Mouse (Mus musculus) heart, adult 18-20 months (tissue): ENCODE measurements around the gene Tsg101. TPM values are rescaled to one million over a fixed set of nuclear protein-coding genes. Genes with fewer than 3 reads are reported as not detected.
A peak's percentile ranks its signal among the peaks of the same experiment; 100 is the strongest.

Experiments used
- DNase-seq, 2 experiments: peaks; one replicate each; pipeline ENCODE4 v3.0.0; 2021 to 2022; ENCODE audit warnings: mixed read lengths in 1 of 2
- total RNA-seq, 2 experiments: library from RNA; stranded (reverse); gene quantifications; 2 replicates each; pipeline ENCODE4 v1.2.3; 2021

The Tsg101 gene
- total RNA-seq, 2 experiments from 2014 or later = 62.5 to 68.1 TPM

- no peak for DNase-seq
Observed at GRCm38 (mm10) chr7:46877255-46877654, 42.5 kb downstream of the Tsg101 start.

GRCm38 (mm10) chr7:46876841-46877240 is 42.9 kb downstream of the Tsg101 start:
- no peak for DNase-seq

DNA sequence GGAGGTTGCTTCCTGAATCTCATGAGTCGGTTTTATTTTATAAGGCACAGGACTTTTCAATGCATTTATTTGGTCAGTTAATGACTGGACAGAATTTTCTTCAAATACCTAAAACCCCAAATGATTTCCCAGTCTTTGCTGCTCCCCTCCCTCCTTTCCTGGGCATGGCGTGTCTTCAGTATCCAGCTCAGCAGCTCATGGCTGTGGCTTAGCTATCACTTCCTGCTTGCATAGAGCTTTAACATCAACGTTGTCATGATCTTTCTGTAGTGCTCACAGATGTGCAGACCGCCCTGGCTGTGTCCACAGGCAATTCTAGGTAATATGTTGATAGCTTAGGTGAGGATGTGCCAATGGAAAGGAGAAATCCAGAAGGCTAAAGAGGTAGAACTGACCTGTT is 47.8 kb downstream of the Tsg101 start:
- DNase-seq = no peak

DNA sequence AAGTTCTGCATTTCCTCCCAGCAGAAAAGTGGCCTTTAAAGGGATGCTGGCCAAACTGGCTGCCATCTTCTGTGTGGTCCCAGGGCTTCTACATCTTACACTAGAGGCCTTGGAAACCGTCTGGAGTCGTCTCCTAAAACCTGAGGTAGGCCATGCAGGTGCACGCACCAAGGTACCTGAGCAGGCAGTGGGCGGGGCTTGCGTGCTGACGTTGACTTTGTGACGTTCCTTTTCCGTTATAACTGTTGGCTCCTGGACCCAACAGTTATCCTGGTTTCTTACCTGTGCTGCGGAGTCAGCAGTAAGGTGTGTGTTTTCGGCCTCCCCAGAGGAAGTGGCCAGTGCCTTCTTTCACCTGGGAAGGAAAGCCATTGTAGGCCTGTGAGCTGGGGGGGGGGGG is 58.8 kb downstream of the Tsg101 start, which contains the start of gene Ldhc:
Gene Ldhc (plus strand): TSS at position 208 of the 400 bp plus-strand sequence.
- DNase-seq = no peak

DNA sequence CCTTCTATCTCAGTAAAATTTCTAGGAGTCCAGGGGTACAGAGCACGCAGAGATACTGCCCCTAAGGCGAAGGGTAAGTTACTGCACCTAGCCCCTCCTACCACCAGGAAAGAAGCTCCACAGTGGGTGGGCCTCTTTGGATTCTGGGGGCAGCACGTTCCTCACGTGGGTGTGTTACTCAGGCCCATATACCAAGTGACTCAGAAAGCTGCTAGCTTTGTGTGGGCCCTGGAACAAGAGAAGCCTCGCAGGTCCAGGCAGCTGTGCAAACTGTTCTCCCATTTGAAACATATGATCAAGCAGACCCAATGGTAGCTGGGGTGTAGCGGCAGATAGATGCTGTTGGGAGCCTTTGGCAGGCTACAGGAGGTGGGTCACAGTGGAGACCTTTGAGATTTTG is 60.7 kb downstream of the Tsg101 start:
- no peak for DNase-seq

GRCm38 (mm10) chr7:46857436-46857835 is 62.3 kb downstream of the Tsg101 start:
- DNase-seq = no peak

DNA sequence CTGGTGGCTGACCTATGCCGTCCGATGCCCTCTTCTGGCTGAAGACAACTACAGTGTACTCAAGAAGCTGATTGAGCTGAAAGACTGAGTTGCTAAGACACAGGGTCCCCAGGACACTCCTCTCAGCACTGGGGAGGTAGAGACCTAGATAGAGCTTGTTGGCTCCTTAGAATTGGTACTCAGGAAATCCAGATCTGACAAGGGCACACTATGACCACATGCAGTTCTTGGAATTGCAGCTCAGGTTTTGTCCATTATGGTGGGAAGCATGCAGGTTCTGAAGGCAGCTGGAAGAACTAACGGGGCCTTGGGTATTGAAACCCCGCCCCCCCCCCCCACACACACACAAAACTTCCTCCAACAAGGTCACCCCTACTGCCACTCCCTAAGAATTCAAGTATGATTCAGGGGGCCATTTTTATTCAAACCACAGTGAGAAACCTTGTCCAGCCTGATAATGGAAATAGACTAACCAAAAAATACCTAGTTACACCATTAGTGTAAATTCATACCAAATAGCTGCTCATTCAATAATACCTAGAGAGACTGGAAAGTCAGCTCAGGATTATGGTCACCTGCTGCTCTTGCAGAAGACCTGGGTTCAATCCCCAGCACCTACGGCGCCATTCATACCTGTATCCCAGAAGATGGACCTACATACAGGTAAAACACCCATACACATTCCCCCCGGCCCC is 63.8 kb downstream of the Tsg101 start:
- DNase-seq = no peak

GRCm38 (mm10) chr7:46853365-46853764 is 66.4 kb downstream of the Tsg101 start:
- DNase-seq = no peak

- DNase-seq = no peak
Observed at GRCm38 (mm10) chr7:46852666-46853065, 67.1 kb downstream of the Tsg101 start.

GRCm38 (mm10) chr7:46851026-46851425 is 68.7 kb downstream of the Tsg101 start:
- DNase-seq = no peak

DNA sequence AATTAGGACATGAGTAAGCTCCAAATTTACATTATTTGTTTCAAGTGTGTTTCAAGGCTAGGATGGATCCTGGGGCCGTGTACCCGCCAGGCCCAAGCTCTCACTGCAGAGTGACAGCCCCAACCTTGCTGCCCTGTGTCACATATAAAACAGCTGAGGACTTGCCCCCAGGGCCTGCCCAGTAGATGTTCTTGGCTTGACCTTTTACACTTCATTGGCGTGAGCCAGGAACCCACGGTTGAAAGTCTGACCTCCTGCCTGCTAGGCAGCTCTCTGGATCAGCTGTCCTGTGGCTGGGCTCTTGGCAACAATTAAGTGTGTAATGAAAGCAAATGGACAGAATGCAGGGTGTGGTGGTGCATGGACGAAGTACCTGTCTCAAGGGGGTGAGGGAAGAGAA is 70.5 kb downstream of the Tsg101 start:
- peak in 1 of 2 experiments; percentile 27 for DNase-seq

DNA sequence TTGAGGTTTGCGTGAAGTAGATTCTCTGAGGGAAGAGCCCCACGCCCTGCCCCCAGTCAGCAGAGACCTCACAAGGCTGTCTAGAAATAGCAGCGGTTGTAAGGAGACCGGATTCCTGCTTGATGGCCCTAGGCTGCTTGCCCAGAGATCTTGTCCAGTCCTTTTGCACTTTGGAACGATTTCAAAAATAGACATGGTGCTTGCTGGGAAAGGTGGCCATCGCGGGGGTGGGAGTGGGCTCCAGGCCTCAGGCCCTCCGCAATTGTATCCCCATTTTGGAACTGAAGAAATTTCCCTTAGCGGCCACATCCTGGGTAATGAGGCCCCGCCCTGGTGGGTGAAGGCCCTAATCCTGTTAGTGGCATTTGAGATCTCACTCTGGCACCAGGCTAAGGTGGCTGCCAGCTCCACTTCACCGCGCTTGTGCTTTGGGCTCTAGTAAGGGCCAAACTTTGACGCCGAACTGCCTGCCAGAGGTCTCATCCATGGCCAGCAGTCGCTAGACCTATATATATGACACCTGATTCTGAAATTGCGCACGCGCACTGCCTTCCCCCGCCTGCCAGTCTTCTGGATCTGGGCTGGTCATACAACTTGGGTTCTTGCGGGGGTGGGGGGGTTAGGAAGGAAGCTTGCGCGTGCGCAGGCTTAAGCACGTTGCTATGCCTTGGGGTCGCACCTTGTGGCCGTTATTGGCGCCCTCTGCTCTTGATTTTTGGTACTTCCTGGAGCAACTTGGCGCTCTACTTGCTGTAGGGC is 73.1 kb downstream of the Tsg101 start:
- peak; percentile 77 for DNase-seq

DNA sequence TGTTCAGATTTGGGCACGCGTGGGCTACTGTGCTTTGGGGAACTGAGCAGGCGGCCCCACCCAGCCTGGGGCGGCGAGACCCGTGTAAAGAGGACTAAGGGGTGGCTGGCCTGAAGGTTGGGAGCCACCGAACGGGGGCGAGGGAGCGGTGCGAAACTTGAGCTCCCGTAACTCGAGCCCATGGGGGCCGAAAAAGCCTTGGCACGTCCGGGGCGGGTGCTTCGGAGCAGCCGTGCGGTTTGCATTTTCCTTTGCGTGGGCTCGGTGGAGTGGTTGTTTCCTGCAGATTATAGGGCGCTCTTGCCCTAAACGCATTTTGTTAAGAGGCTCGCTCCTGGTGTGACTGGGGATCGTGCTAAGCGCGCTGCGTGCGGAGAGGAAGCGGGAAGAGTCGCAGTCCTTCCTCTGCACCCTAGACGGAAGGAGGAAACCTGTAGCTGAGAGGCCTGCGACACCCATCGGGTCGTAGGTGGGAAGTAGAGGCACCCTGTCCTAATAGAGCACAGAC is 73.7 kb downstream of the Tsg101 start:
- no peak for DNase-seq

DNA sequence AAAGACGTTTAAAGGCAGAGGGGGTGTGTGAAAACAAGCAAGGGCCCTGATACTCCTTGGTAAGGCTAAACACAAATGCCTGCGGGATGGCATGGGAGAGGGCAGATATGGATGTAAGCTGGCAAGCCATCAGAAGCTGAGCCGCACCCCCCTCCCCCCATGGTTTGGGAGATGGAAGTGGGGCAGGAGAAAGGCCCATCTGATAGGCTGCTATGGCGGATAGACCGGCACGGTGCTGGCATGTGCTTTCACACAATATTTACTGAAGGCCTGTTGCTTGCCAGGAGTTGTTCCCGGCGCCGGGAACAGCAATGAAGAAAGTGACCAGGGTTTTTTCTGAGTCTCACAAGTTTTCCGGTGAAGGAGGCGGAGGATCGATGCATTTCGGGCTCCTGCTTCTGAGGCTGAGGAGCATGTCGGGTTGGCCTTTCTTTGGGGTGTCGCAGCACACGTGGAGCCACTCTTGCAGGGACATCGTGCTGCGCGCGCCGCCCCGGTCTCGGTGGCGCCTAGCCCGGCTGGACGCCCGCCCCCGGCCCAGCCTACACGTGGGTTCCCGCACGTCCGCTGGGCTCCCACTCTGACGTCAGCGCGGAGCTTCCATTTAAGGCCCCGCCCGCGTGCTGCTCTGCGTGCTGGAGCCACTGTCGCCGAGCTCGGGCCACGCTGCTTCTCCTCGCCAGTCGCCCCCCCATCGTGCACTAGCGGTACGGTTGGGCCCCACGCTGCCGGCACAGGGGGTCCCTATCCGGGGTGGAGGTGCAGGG is 74.4 kb downstream of the Tsg101 start:
- peak; percentile 95 to 96 for DNase-seq

- DNase-seq = no peak
Observed at GRCm38 (mm10) chr7:46843576-46843975, 76.2 kb downstream of the Tsg101 start.

GRCm38 (mm10) chr7:46842278-46842677 is 77.5 kb downstream of the Tsg101 start:
- DNase-seq = no peak

- DNase-seq = no peak
Observed at GRCm38 (mm10) chr7:46840787-46841525, 78.8 kb downstream of the Tsg101 start, which contains the start of gene Ldha. TSS of gene Ldha (plus strand) at chr7:46841475.

- DNase-seq = no peak
Observed at GRCm38 (mm10) chr7:46840326-46840725, 79.4 kb downstream of the Tsg101 start.

- DNase-seq = no peak
Observed at GRCm38 (mm10) chr7:46839861-46840260, 79.9 kb downstream of the Tsg101 start.

DNA sequence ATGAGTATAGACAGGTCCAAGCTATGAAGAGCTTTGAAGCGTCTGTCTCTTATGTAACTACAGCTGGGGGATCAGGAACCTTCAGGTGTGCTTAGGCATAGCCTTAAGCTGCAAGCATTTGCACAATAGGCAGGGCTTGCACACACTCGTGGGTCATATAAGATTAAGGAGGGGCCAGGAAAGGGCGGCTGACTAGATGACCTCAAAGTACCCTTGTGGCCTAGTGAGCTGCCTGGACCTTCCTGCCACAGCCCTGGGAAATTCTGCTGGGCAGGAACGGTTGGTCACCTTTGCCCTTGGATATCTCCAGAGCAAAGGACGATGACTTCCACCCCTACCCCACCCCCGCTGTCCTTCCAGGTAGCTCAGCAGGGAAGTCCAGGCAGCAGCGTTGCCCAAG is 80.3 kb downstream of the Tsg101 start:
- peak in 1 of 2 experiments; percentile 45 for DNase-seq
